30 mouse cellular contexts compared by ENCODE assay signal in genomic region chr1:34220094-34220601, GRCm38 (mm10).
"Had no signal": no experiment of that assay in that cellular context is flagged by ENCODE, and none has a peak within 500 bp of the region (broad histone marks: within the 10 kb centered on the region; RNA-seq: fewer than 3 reads in every experiment).

No protein-coding gene starts in this region.

- ATAC-seq: liver, embryonic 12.5 days; liver, postnatal 0 days; lung, postnatal 0 days; midbrain, embryonic 13.5 days; midbrain, embryonic 15.5 days; midbrain, embryonic 16.5 days had no signal

- H3K9me3 ChIP-seq: limb, embryonic 12.5 days; limb, embryonic 15.5 days; liver, embryonic 12.5 days; liver, embryonic 13.5 days; liver, embryonic 15.5 days; lung, embryonic 15.5 days; megakaryocyte, embryonic 14.5 days; midbrain, embryonic 10.5 days; midbrain, embryonic 12.5 days; midbrain, embryonic 13.5 days; midbrain, embryonic 15.5 days had no signal

- H3K9ac ChIP-seq: limb, embryonic 12.5 days; limb, embryonic 15.5 days; liver, embryonic 12.5 days; liver, embryonic 13.5 days; liver, embryonic 14.5 days; liver, embryonic 15.5 days; liver, postnatal 0 days; lung, embryonic 14.5 days; lung, embryonic 15.5 days; midbrain, embryonic 12.5 days; midbrain, embryonic 13.5 days; midbrain, embryonic 15.5 days had no signal

- H3K27ac ChIP-seq: left cerebral cortex, adult 2 months; limb, embryonic 12.5 days; limb, embryonic 15.5 days; liver, embryonic 12.5 days; liver, embryonic 13.5 days; liver, embryonic 14.5 days; liver, embryonic 15.5 days; lung, embryonic 15.5 days; macrophage; midbrain, embryonic 10.5 days; midbrain, embryonic 12.5 days; midbrain, embryonic 13.5 days; midbrain, embryonic 15.5 days had no signal

- DNase-seq: left cerebral cortex, postnatal 4 days; liver; liver, embryonic 13.5 days; liver, postnatal 0 days; lung, adult 18-20 months; lung, adult 2 months; lung, embryonic 14.5 days; lung, postnatal 10 days; lung, postnatal 14 days; lung, postnatal 36 days; lung, postnatal 4 days; midbrain, embryonic 14.5 days had no signal

- H3K4me1 ChIP-seq: limb, embryonic 12.5 days; limb, embryonic 15.5 days; liver, embryonic 12.5 days; liver, embryonic 15.5 days; lung, embryonic 15.5 days; midbrain, embryonic 13.5 days; midbrain, embryonic 15.5 days had no signal

- H3K4me3 ChIP-seq: left cerebral cortex, adult 2 months; limb, embryonic 12.5 days; limb, embryonic 15.5 days; liver, embryonic 12.5 days; liver, embryonic 13.5 days; liver, embryonic 15.5 days; lung, embryonic 15.5 days; megakaryocyte, embryonic 14.5 days; midbrain, embryonic 10.5 days; midbrain, embryonic 12.5 days; midbrain, embryonic 13.5 days; midbrain, embryonic 15.5 days; myocyte had no signal

- H3K4me2 ChIP-seq: limb, embryonic 12.5 days; limb, embryonic 15.5 days; liver, embryonic 11.5 days; liver, embryonic 12.5 days; liver, embryonic 13.5 days; liver, embryonic 15.5 days; lung, embryonic 14.5 days; lung, embryonic 15.5 days; midbrain, embryonic 11.5 days; midbrain, embryonic 12.5 days; midbrain, embryonic 13.5 days; midbrain, embryonic 15.5 days had no signal

- H3K36me3 ChIP-seq: liver, embryonic 13.5 days; lung, embryonic 15.5 days had no signal

- H3K27me3 ChIP-seq: limb, embryonic 12.5 days; limb, embryonic 15.5 days; liver, embryonic 12.5 days; liver, embryonic 13.5 days; liver, embryonic 15.5 days; lung, embryonic 15.5 days; megakaryocyte, embryonic 14.5 days; midbrain, embryonic 15.5 days had no signal
